Mouse (Mus musculus) CH12.LX (cell line): ENCODE results near the gene Skap1. TPM values are rescaled to one million over a fixed set of nuclear protein-coding genes. Genes with fewer than 3 reads are reported as not detected.

ENCODE experiments used
- DNase-seq: peaks from one replicate; pipeline ENCODE4 v3.0.0-alpha.2; 2013; ENCODE audit errors: extremely low read depth
- H3K27ac ChIP-seq: 2 replicates; pipeline ENCODE4 v1.5.1; 2012; ENCODE audit warnings: low read depth, mild to moderate bottlenecking, control low read depth, moderate library complexity; ENCODE audit not compliant: insufficient read depth
- H3K27me3 ChIP-seq: replicated peaks from 2 replicates; pipeline ENCODE3; 2012; ENCODE audit warnings: inconsistent platforms
- H3K36me3 ChIP-seq, 2 experiments: replicated peaks in 1 of 2; 2 replicates each; pipeline versions ENCODE3 to v1.6.1; 2012; ENCODE audit warnings: inconsistent platforms in 1 of 2, low read length in 1 of 2, mild to moderate bottlenecking in 1 of 2, mixed read lengths in 1 of 2, moderate library complexity in 1 of 2; ENCODE audit not compliant: control insufficient read depth in 1 of 2, insufficient read depth in 1 of 2
- H3K4me1 ChIP-seq, 2 experiments: 2 replicates each; pipeline ENCODE4 v1.6.1; 2012; ENCODE audit warnings: inconsistent platforms in 1 of 2, moderate library complexity in 1 of 2; ENCODE audit not compliant: insufficient read depth in 2 of 2, control insufficient read depth in 1 of 2
- H3K4me2 ChIP-seq: 2 replicates; pipeline ENCODE4 v1.6.1; 2012; ENCODE audit warnings: low read depth, mild to moderate bottlenecking, control low read depth; ENCODE audit not compliant: poor library complexity, insufficient read depth, severe bottlenecking
- H3K4me3 ChIP-seq, 3 experiments: fragments of 150-350 bp in 1 of 3; sonication (generic) in 1 of 3; replicated peaks in 1 of 3; 2 replicates each; pipeline versions ENCODE3 to v1.5.1; 2011 to 2012; ENCODE audit warnings: low read depth in 2 of 3, low read length in 2 of 3, mild to moderate bottlenecking in 2 of 3, moderate library complexity in 2 of 3, control low read depth in 1 of 3, improper control_type of control experiment in 1 of 3, inconsistent platforms in 1 of 3, mixed read lengths in 1 of 3; ENCODE audit not compliant: poor library complexity in 1 of 3
- H3K79me2 ChIP-seq: replicated peaks from 2 replicates; pipeline ENCODE4 v1.6.1; 2012; ENCODE audit warnings: mild to moderate bottlenecking, moderate library complexity; ENCODE audit not compliant: control insufficient read depth, poor library complexity, insufficient read depth, severe bottlenecking; ENCODE audit errors: extremely low read depth
- H3K9ac ChIP-seq: 2 replicates; pipeline ENCODE4 v1.6.1; 2012; ENCODE audit warnings: low read depth, mild to moderate bottlenecking, control low read depth, moderate library complexity; ENCODE audit not compliant: insufficient read depth
- H3K9me3 ChIP-seq: replicated peaks from 2 replicates; pipeline ENCODE3; 2012; ENCODE audit warnings: low read length, inconsistent platforms, mixed read lengths
- BHLHE40 ChIP-seq: IDR thresholded peaks from 2 replicates; pipeline ENCODE4 v1.6.1; 2011; ENCODE audit warnings: mild to moderate bottlenecking, low read depth, low read length, improper control_type of control experiment
- CTCF ChIP-seq, 2 experiments: IDR thresholded peaks in 1 of 2; conservative IDR thresholded peaks in 1 of 2; 2 replicates each; pipeline ENCODE4 v1.5.1; 2011 to 2012; ENCODE audit warnings: low read depth in 2 of 2, low read length in 2 of 2, improper control_type of control experiment in 1 of 2, inconsistent platforms in 1 of 2, mild to moderate bottlenecking in 1 of 2, moderate library complexity in 1 of 2
- E2F4 ChIP-seq: IDR thresholded peaks from 2 replicates; pipeline ENCODE4 v1.6.1; 2011; ENCODE audit warnings: low read depth, low read length, improper control_type of control experiment; ENCODE audit not compliant: insufficient replicate concordance
- ETS1 ChIP-seq: conservative IDR thresholded peaks from 2 replicates; pipeline ENCODE4 v1.6.1; 2012; ENCODE audit warnings: low read depth, mild to moderate bottlenecking, inconsistent platforms, low read length, improper control_type of control experiment, moderate library complexity
- IRF4 ChIP-seq: IDR thresholded peaks from 2 replicates; pipeline ENCODE4 v1.6.1; 2014; ENCODE audit warnings: low read depth, mild to moderate bottlenecking, inconsistent platforms, low read length, improper control_type of control experiment
- JUN ChIP-seq: IDR thresholded peaks from 2 replicates; pipeline ENCODE4 v1.6.1; 2011; ENCODE audit warnings: low read depth, mild to moderate bottlenecking, low read length, improper control_type of control experiment, moderate library complexity; ENCODE audit not compliant: insufficient read depth
- JUND ChIP-seq: conservative IDR thresholded peaks from 2 replicates; pipeline ENCODE4 v1.6.1; 2011; ENCODE audit warnings: low read depth, low read length, improper control_type of control experiment
- KAT2A ChIP-seq: IDR thresholded peaks from 2 replicates; pipeline ENCODE4 v1.6.1; 2012; ENCODE audit warnings: low read length, improper control_type of control experiment, inconsistent platforms; ENCODE audit not compliant: insufficient replicate concordance
- MAFK ChIP-seq: IDR thresholded peaks from 2 replicates; pipeline ENCODE4 v1.6.1; 2011; ENCODE audit warnings: low read length, improper control_type of control experiment; ENCODE audit not compliant: insufficient replicate concordance
- MAX ChIP-seq: IDR thresholded peaks from 2 replicates; pipeline ENCODE4 v1.6.1; 2011; ENCODE audit warnings: low read length, improper control_type of control experiment
- MYC ChIP-seq: IDR thresholded peaks from 2 replicates; pipeline ENCODE4 v1.6.1; 2011; ENCODE audit warnings: low read depth, mild to moderate bottlenecking, improper control_type of control experiment, low read length
- NELFE ChIP-seq: IDR thresholded peaks from 2 replicates; pipeline ENCODE4 v1.6.1; 2011; ENCODE audit warnings: low read depth, low read length, improper control_type of control experiment
- POLR2A ChIP-seq: IDR thresholded peaks from 2 replicates; pipeline ENCODE4 v1.6.1; 2011; ENCODE audit warnings: low read depth, mild to moderate bottlenecking, improper control_type of control experiment, low read length
- POLR2AphosphoS2 ChIP-seq: IDR thresholded peaks from 2 replicates; pipeline ENCODE4 v1.6.1; 2011; ENCODE audit warnings: low read depth, low read length, improper control_type of control experiment
- RAD21 ChIP-seq: IDR thresholded peaks from 2 replicates; pipeline ENCODE4 v1.6.1; 2011; ENCODE audit warnings: low read depth, mild to moderate bottlenecking, low read length, improper control_type of control experiment, moderate library complexity
- RCOR1 ChIP-seq: conservative IDR thresholded peaks from 2 replicates; pipeline ENCODE4 v1.6.1; 2012; ENCODE audit warnings: low read depth, mild to moderate bottlenecking, inconsistent platforms, low read length, improper control_type of control experiment
- TBP ChIP-seq: conservative IDR thresholded peaks from 2 replicates; pipeline ENCODE4 v1.6.1; 2011; ENCODE audit warnings: low read depth, low read length, improper control_type of control experiment
- TCF12 ChIP-seq: IDR thresholded peaks from 2 replicates; pipeline ENCODE4 v1.6.1; 2014; ENCODE audit warnings: low read depth, mild to moderate bottlenecking, inconsistent platforms, low read length, improper control_type of control experiment
- UBTF ChIP-seq: IDR thresholded peaks from 2 replicates; pipeline ENCODE4 v1.6.1; 2012; ENCODE audit warnings: low read depth, mild to moderate bottlenecking, inconsistent platforms, low read length, improper control_type of control experiment, moderate library complexity
- ZC3H11A ChIP-seq: IDR thresholded peaks from 2 replicates; pipeline ENCODE4 v1.6.1; 2012; ENCODE audit warnings: low read depth, mild to moderate bottlenecking, inconsistent platforms, low read length, improper control_type of control experiment
- ZKSCAN1 ChIP-seq: IDR thresholded peaks from 2 replicates; pipeline ENCODE4 v1.6.1; 2012; ENCODE audit warnings: low read depth, inconsistent platforms, low read length, improper control_type of control experiment, borderline replicate concordance
- ZMIZ1 ChIP-seq: IDR thresholded peaks from 2 replicates; pipeline ENCODE4 v1.6.1; 2012; ENCODE audit warnings: low read depth, mild to moderate bottlenecking, inconsistent platforms, low read length, improper control_type of control experiment
- dilution Hi-C: fragments of 300-500 bp; cut with MboI; formaldehyde crosslinking; loops from 2 replicates; pipeline ENCODE4 v1.14.3; 2020; ENCODE audit warnings: low sequenced_read_pairs; ENCODE audit not compliant: extremely low pct_unique_long_range_greater_than_20kb, extremely low pct_ligation_motif_present
- in situ Hi-C: fragments of 300-500 bp; cut with MboI; formaldehyde crosslinking; loops from 3 replicates; pipeline ENCODE4 v1.14.3; 2019; ENCODE audit warnings: low sequenced_read_pairs, low pct_ligation_motif_present, low pct_unique_long_range_greater_than_20kb, mixed read lengths
- polyA plus RNA-seq: library from polyadenylated mRNA; unstranded; fragments of >175 nt; gene quantifications from 2 replicates; pipeline ENCODE4 v1.2.1, GENCODE M21; 2012; ENCODE audit warnings: low read depth; ENCODE audit not compliant: insufficient read length
- total RNA-seq, 2 experiments: library from RNA; depleted of rRNA; stranded (reverse); fragments of 300-350 nt in 1 of 2; fragments of >200 nt in 1 of 2; gene quantifications; 2 replicates each; pipeline ENCODE4 v1.2.3; 2012 to 2014

Skap1 gene
- total and polyA plus RNA-seq, 3 experiments, result not detected

DNA sequence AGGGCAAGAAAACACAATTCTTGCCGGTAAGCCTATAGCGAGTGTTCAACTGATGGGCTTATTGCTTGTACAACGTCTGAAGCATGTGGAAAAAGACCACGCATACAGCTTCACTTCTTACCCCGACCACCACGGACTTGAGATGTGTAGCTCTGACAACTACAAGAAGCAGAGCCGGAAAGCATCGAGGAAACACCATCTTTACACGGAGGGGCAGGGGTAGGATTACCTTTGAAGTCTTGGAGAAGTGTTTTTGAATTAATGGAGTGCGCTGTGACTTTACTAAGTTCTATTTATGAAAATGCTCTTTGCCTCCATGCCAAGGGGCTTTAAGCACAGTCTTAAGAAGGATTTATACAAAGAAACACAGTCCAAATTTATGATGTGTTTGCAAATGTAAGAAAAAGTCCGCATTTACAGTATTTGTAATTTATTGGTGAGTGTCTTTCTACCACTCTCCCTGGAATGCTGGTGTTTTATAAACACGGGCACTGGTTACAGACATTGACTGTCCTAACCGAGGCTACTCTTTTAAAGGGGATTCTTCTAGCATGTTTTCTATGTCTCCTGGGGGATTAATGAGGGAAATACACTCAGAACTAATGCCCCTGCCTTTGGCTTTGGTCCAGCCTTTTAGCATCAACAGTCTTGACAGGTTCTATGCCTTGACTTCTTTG, 67.5 kb downstream of the Skap1 start:
- H3K36me3 ChIP-seq, result no peaks in the 10 kb centered on the region
- H3K27me3 ChIP-seq, result peaks cover 22% of the 10 kb centered on the region
- H3K9ac ChIP-seq, result no peak overlapping the region

DNA sequence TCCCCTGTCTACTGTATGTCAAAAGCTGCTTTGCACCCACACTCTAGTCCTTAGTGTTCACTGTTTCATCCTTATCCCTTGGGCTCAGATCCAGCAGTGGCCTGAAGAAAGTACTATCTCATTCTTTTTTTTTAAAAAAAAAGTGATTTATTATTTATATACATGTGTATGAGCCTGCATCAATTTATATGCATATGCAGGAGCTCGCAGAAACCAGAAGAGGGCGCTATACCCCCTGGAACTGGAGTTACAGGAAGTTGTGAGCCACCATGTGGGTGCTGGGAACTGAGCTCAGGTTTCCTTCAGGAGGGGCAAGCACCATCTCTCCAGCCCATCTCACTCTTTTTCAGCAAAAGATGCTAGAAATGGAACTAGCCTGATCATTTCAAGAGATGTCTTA, 70.1 kb downstream of the Skap1 start:
- dilution Hi-C loops (no loop called here), in situ Hi-C loops (loop anchor here (25.0 kb wide), 1 partner anchor 222 kb away; the partner anchor contains the start of genes Hoxb3, Hoxb4 and Hoxb5)
- Histone ChIP-seq H3K9me3 (no peaks in the 10 kb centered on the region), H3K36me3 (no peaks in the 10 kb centered on the region), H3K4me3 (no peak overlapping the region), H3K27ac (no peak overlapping the region), H3K4me1 (no peaks in the 10 kb centered on the region), H3K4me2 (no peak overlapping the region), H3K9ac (no peak overlapping the region), H3K27me3 (peaks cover 39% of the 10 kb centered on the region), H3K79me2 (no peaks in the 10 kb centered on the region)
- TF ChIP-seq NELFE (no peak), JUND (no peak), CTCF (conservative IDR thresholded peaks at IDR 0.05 in 1 of 2, IDR thresholded peaks at IDR 0.05 in 1 of 2; ENCODE audit: low read depth in 2 of 2, low read length in 2 of 2) (peak; percentile 24 to 34; a peak in 2 of 4 replicates), BHLHE40 (no peak)
- DNase-seq, result no peak

More for the DNA sequence above, 67.5 kb downstream of the Skap1 start:
- in situ Hi-C loops (loop anchor here (25.0 kb wide), 1 partner anchor 220 kb away; the partner anchor contains the start of genes Hoxb3, Hoxb4 and Hoxb5), dilution Hi-C loops (no loop called here)
- Histone ChIP-seq H3K27ac (no peak overlapping the region), H3K4me3 (no peak overlapping the region), H3K9me3 (peaks cover 6% of the 10 kb centered on the region), H3K4me1 (no peaks in the 10 kb centered on the region), H3K79me2 (no peaks in the 10 kb centered on the region), H3K4me2 (no peak overlapping the region)
- DNase-seq, result no peak
- no peak for TF ChIP-seq NELFE
- TF ChIP-seq JUN, result no peak
- TF ChIP-seq RCOR1, result no peak
- TF ChIP-seq CTCF (conservative IDR thresholded peaks at IDR 0.05 in 1 of 2, IDR thresholded peaks at IDR 0.05 in 1 of 2; ENCODE audit: low read depth in 2 of 2, low read length in 2 of 2), result no peak
- TF ChIP-seq ZC3H11A, result no peak
- no peak for TF ChIP-seq TCF12
- TF ChIP-seq KAT2A, result no peak
- TF ChIP-seq ZMIZ1, result no peak
- no peak for TF ChIP-seq RAD21
- TF ChIP-seq E2F4, result no peak
- TF ChIP-seq POLR2AphosphoS2, result no peak
- TF ChIP-seq MYC, result no peak
- no peak for TF ChIP-seq ETS1
- no peak for TF ChIP-seq ZKSCAN1
- TF ChIP-seq MAX, result no peak
- no peak for TF ChIP-seq UBTF
- no peak for TF ChIP-seq POLR2A
- no peak for TF ChIP-seq TBP
- TF ChIP-seq IRF4, result no peak
- no peak for TF ChIP-seq MAFK
